Mouse (Mus musculus) gastrocnemius, adult 2 months (tissue): ENCODE results near the gene Ctcfl. TPM values are rescaled to one million over a fixed set of nuclear protein-coding genes. Genes with fewer than 3 reads are reported as not detected.

Experiments
- DNase-seq: peaks from one replicate; pipeline ENCODE4 v3.0.0; 2022
- H3K27ac ChIP-seq: fragments of 200-600 bp; 2 replicates; pipeline ENCODE4 v1.8.1; 2022; ENCODE audit warnings: mild to moderate bottlenecking
- H3K4me3 ChIP-seq: fragments of 200-600 bp; 2 replicates; pipeline ENCODE4 v1.8.1; 2022; ENCODE audit warnings: mild to moderate bottlenecking, moderate library complexity
- CTCF ChIP-seq: fragments of 200-600 bp; IDR thresholded peaks from 2 replicates; pipeline ENCODE4 v1.8.1; 2022; ENCODE audit warnings: antibody characterized with exemption, mild to moderate bottlenecking, moderate library complexity
- intact Hi-C: fragments of 180-260 bp; cut with DNase I; formaldehyde crosslinking; loops from one replicate; pipeline ENCODE4 v1.15.1; 2025
- total RNA-seq, 2 experiments: library from RNA; stranded (reverse); gene quantifications; 2 replicates each; pipeline ENCODE4 v1.2.3; 2021

Ctcfl gene
- total RNA-seq, 2 experiments from 2014 or later: 0.23 TPM; not detected in 1

DNA sequence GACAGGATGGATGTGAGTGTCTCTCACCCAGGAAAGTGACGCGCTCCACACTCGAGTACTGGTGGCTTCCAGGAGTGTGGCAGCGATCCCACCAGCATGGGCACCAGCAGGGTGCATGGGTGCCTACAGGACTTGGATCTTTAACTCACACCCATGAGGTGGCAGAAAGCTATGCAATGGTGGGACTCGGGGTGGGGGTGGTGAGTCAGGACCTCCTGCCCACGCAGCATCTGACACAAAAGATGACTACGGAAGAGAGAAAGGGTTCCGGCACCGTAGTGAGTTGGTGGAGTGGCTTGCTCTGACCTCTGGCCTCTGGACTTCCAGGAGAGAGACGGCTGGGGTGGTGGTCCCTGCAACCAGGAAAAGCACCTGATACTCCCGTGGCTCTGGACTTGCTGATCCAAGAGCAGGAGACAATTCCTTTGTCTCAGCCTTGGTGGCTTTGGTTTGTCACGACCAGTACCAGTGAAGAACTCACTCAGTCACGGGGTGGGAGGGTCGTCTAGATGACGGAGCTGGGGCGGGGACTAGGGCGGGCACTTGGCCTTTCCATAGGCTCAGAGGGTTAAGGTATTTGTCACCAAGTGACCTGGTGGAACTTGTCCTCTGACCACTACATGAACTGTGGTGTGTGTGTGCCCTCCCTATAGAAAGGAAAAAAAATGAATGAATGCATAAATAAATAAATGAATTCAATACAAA is 71.1 kb downstream of the Ctcfl start:
- DNase-seq: peak; percentile 16
- intact Hi-C loops: loop anchor here (5.0 kb wide), 1 partner anchor 34 kb away; no protein-coding TSS in a partner anchor
- no peak overlapping the region for H3K4me3 ChIP-seq
- H3K27ac ChIP-seq: peak overlapping the region; percentile 98
- no peak for TF ChIP-seq CTCF

DNA sequence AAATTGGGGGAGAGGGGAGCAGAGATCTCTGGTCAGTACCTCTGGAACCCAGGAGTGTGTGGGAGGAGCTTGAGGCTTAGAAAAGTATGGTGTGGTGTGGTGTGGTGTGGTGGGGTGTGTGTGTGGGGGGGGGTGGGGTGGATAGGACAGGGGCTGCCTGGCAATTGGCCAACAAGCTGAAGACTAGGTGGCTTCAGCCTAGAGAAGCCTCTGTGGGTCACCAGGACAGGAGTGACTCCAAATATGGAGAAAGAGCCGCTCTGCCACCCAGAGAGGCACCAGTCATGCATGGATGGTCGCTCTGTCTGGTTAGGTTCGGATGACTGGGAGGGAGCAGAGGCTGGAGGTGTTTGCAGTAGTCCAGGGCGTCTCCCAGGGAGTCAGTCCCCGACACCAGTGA is 71.9 kb downstream of the Ctcfl start:
- peak; percentile 24 for DNase-seq
- TF ChIP-seq CTCF: no peak
- intact Hi-C loops: loop anchor here (5.0 kb wide), 1 partner anchor 35 kb away; no protein-coding TSS in a partner anchor
- Histone ChIP-seq H3K4me3 (peak overlapping the region; percentile 63), H3K27ac (peak overlapping the region; percentile 98)

DNA sequence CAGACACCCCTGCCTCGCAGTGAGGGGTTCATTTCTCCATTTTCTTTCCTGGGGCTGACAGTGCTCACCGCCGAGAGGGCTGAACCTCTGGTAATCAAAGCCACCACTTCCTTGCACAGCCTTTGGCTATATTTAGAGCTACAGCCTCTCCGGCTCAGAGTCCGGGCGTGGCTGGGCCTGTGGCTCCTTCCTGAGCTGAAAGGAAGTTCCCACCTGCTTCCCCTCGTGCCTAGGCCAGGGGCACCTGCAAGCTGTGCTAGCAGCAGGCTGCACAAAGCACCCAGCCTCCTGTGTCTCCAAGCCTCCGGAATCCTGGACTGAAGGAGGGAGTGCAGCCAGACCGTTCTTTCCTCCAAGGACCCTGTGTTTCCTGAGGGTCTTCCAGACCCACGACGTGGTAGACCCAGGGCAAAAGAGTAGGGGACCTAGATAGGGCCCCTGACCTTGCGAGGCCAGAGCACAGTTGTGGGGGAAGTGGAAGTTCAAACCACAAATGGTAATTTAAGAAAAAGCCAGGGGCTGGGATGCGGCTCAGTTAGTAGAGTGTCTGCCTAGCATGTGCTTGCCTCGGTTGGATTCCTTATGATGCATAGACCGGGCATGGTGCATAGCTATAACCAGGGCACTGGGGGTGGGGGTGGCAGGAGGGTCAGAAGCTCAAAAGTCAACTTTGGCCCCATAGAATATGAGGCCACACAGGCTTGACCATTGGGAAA is 72.6 kb downstream of the Ctcfl start:
- Histone ChIP-seq H3K4me3 (peak overlapping the region; percentile 63), H3K27ac (peak overlapping the region; percentile 98)
- intact Hi-C loops: loop anchor here (5.0 kb wide), 1 partner anchor 36 kb away; no protein-coding TSS in a partner anchor
- peak; percentile 83 for DNase-seq
- no peak for TF ChIP-seq CTCF

DNA sequence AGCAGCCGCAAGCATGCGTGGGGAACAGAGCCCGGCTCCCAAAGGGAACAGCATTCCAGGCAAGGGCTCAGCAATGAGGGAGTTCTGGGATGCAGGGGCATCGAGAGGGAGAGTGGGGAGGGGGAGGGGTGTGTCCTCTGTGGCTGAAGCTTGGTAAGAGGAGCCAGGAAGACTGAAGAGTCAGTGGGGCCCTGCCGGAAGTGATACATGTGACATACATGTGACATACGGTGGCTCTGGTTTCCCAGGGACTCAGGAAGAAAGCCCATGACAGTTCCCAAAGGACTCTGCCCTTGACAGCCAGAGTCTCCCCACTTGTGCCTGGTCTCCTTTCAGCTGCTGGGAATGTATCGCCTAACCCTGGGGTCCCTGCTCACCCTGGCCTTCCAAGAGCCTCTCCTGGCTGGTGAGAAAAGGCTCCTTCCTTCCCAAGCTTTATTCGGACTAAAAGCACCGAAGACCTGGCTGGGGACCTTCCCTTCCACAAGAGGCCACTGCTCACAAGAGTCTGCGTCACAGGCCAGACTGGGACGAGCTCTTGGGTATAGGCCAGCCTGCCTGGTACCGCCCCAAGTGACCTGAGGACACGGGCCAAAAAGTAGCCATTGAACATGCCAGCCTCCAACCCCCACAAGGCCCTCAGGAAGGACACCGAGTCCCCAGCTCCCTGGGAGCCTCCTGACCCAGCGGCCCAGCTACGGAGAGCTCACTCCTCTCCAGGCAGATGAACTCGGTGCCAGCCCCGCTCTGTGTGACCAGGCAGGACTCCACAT is 74.9 kb downstream of the Ctcfl start:
- peak; percentile 46 for TF ChIP-seq CTCF
- peak; percentile 92 for DNase-seq
- Histone ChIP-seq H3K27ac (peak overlapping the region; percentile 98), H3K4me3 (peak overlapping the region; percentile 45)
- intact Hi-C loops: loop anchor here (2.0 kb wide), 1 partner anchor 16 kb away; no protein-coding TSS in a partner anchor

Other genes with a start within 250 kb of the Ctcfl start
- gene Bmp7, start 179.2 kb downstream of the Ctcfl start, total RNA-seq: under 1 TPM; 0.23 to 0.45 TPM
- not detected for gene Spo11, start 141.8 kb downstream of the Ctcfl start, total RNA-seq
- gene Rae1, start 119.4 kb downstream of the Ctcfl start, total RNA-seq: 10 to 100 TPM; 12.4 to 14.4 TPM
- gene Rbm38, start 99.0 kb downstream of the Ctcfl start, total RNA-seq: 100 to 1,000 TPM; 181 to 246 TPM
- 1 to 10 TPM in 1 of 2 experiments, under 1 TPM in 1; 0.41 to 3.3 TPM for gene Pck1, start 33.5 kb upstream of the Ctcfl start, total RNA-seq
- not detected for gene Zbp1, start 99.4 kb upstream of the Ctcfl start, total RNA-seq
- 10 to 100 TPM; 20.0 to 24.4 TPM for gene Pmepa1, start 157.0 kb upstream of the Ctcfl start, total RNA-seq